Mouse (Mus musculus): ENCODE data around the gene Hexb.

The Hexb gene

GRCm38 (mm10) chr13:97197932-97198562 lies at the start of gene Hexb:
Gene Hexb, minus strand, starts transcription at chr13:97198357.
- DNase-seq (ENCODE audit: low read depth in 1 of 2, low spot score in 2 of 2) = peak; percentile 81 to 87

- DNase-seq (ENCODE audit: low read depth in 1 of 2, low spot score in 2 of 2) = no peak
Observed at GRCm38 (mm10) chr13:97247754-97248153, 49.6 kb upstream of the Hexb start.

GRCm38 (mm10) chr13:97246217-97246616 lies 48.1 kb upstream of the Hexb start:
- DNase-seq (ENCODE audit: low read depth in 1 of 2, low spot score in 2 of 2) = no peak

GRCm38 (mm10) chr13:97245157-97245556 lies 47.0 kb upstream of the Hexb start:
- no peak for DNase-seq (ENCODE audit: low read depth in 1 of 2, low spot score in 2 of 2)

GRCm38 (mm10) chr13:97244712-97245105 lies 46.6 kb upstream of the Hexb start:
- DNase-seq (ENCODE audit: low read depth in 1 of 2, low spot score in 2 of 2) = no peak

- DNase-seq (ENCODE audit: low read depth in 1 of 2, low spot score in 2 of 2) = no peak
Observed at GRCm38 (mm10) chr13:97243962-97244711, 46.0 kb upstream of the Hexb start.

GRCm38 (mm10) chr13:97242716-97243115 lies 44.6 kb upstream of the Hexb start:
- no peak for DNase-seq (ENCODE audit: low read depth in 1 of 2, low spot score in 2 of 2)

GRCm38 (mm10) chr13:97241787-97242280 lies 43.7 kb upstream of the Hexb start:
- DNase-seq (ENCODE audit: low read depth in 1 of 2, low spot score in 2 of 2) = no peak

GRCm38 (mm10) chr13:97240965-97241786 lies 43.0 kb upstream of the Hexb start, which contains the start of gene Enc1:
Gene Enc1, plus strand, starts transcription at chr13:97241105.
- DNase-seq (ENCODE audit: low read depth in 1 of 2, low spot score in 2 of 2) = peak; percentile 62 to 83

- peak in 1 of 2 experiments; percentile 42 for DNase-seq (ENCODE audit: low read depth in 1 of 2, low spot score in 2 of 2)
Observed at GRCm38 (mm10) chr13:97240279-97240964, 42.3 kb upstream of the Hexb start.

- no peak for DNase-seq (ENCODE audit: low read depth in 1 of 2, low spot score in 2 of 2)
Observed at GRCm38 (mm10) chr13:97239343-97240180, 41.4 kb upstream of the Hexb start.

- no peak for DNase-seq (ENCODE audit: low read depth in 1 of 2, low spot score in 2 of 2)
Observed at GRCm38 (mm10) chr13:97238181-97238981, 40.2 kb upstream of the Hexb start.

- no peak for DNase-seq (ENCODE audit: low read depth in 1 of 2, low spot score in 2 of 2)
Observed at GRCm38 (mm10) chr13:97237700-97238099, 39.5 kb upstream of the Hexb start.

- no peak for DNase-seq (ENCODE audit: low read depth in 1 of 2, low spot score in 2 of 2)
Observed at GRCm38 (mm10) chr13:97235911-97236310, 37.8 kb upstream of the Hexb start.

- peak; percentile 30 to 56 for DNase-seq (ENCODE audit: low read depth in 1 of 2, low spot score in 2 of 2)
Observed at GRCm38 (mm10) chr13:97234785-97235417, 36.7 kb upstream of the Hexb start.

- no peak for DNase-seq (ENCODE audit: low read depth in 1 of 2, low spot score in 2 of 2)
Observed at GRCm38 (mm10) chr13:97233092-97233491, 34.9 kb upstream of the Hexb start.

GRCm38 (mm10) chr13:97230101-97230500 lies 31.9 kb upstream of the Hexb start:
- DNase-seq (ENCODE audit: low read depth in 1 of 2, low spot score in 2 of 2) = no peak

- DNase-seq (ENCODE audit: low read depth in 1 of 2, low spot score in 2 of 2) = no peak
Observed at GRCm38 (mm10) chr13:97227795-97228194, 29.6 kb upstream of the Hexb start.

- no peak for DNase-seq (ENCODE audit: low read depth in 1 of 2, low spot score in 2 of 2)
Observed at GRCm38 (mm10) chr13:97225130-97225529, 27.0 kb upstream of the Hexb start.

Measured in monocyte, adult 2 months (primary cell).